Mouse (Mus musculus) bone marrow, adult 2 months (tissue): ENCODE measurements around the gene Mettl6. TPM values are rescaled to one million over a fixed set of nuclear protein-coding genes. Genes with fewer than 3 reads are reported as not detected.

ENCODE experiments used
- H3K27ac ChIP-seq: fragments of 200-500 bp; 2 replicates; pipeline ENCODE4 v1.5.1; 2012; ENCODE audit warnings: low read depth, mild to moderate bottlenecking, control low read depth, inconsistent platforms, low read length; ENCODE audit not compliant: control insufficient read depth, poor library complexity, insufficient read depth
- H3K4me1 ChIP-seq: fragments of 200-500 bp; 2 replicates; pipeline ENCODE4 v1.6.1; 2011; ENCODE audit warnings: low read length; ENCODE audit not compliant: control insufficient read depth, insufficient read depth
- H3K4me3 ChIP-seq: fragments of 200-500 bp; replicated peaks from 2 replicates; pipeline ENCODE3; 2011; ENCODE audit warnings: mild to moderate bottlenecking, low read depth, low read length, control low read depth; ENCODE audit not compliant: control insufficient read depth
- CTCF ChIP-seq: fragments of 200-500 bp; IDR thresholded peaks from 2 replicates; pipeline ENCODE4 v1.5.1; 2011; ENCODE audit warnings: low read length, control low read depth; ENCODE audit not compliant: control insufficient read depth, insufficient read depth
- POLR2A ChIP-seq: fragments of 200-500 bp; IDR thresholded peaks from 2 replicates; pipeline ENCODE4 v1.6.1; 2011; ENCODE audit warnings: low read depth, mild to moderate bottlenecking, control low read depth, low read length, borderline replicate concordance; ENCODE audit not compliant: control insufficient read depth
- WGBS: fragments of 180-500 bp; shearing (Covaris S2); methylation state at CpG from one replicate; pipeline ENCODE4 v1.1.7; 2018; 5-methylcytosine and 5-hydroxymethylcytosine counted together
- polyA plus RNA-seq: library from polyadenylated mRNA; stranded (reverse); fragments of >200 nt; gene quantifications from 2 replicates; pipeline ENCODE4 v1.2.4, GENCODE M21; 2011; ENCODE audit warnings: low replicate concordance; ENCODE audit not compliant: missing spikeins, insufficient read depth, insufficient read length

The Mettl6 gene
- polyA plus RNA-seq, 1 experiment = 33.7 TPM

- Histone ChIP-seq H3K4me3 (no peak overlapping the region), H3K27ac (no peak overlapping the region), H3K4me1 (peaks cover 4% of the 10 kb centered on the region; the same call in 1 of the 2 replicates)
- WGBS = 79% methylated on average over 5 of the region's 5 CpGs
- TF ChIP-seq CTCF (no peak), POLR2A (no peak)
Measured at GRCm38 (mm10) chr14:31434426-31434825, 60.4 kb downstream of the Mettl6 start.

GRCm38 (mm10) chr14:31433851-31434360 is 60.9 kb downstream of the Mettl6 start:
- WGBS = 67% methylated on average over 7 of the region's 7 CpGs
- H3K4me3 ChIP-seq = no peak overlapping the region
- no peak overlapping the region; the same call in 1 of the 2 replicates for H3K27ac ChIP-seq
- H3K4me1 ChIP-seq = peaks cover 4% of the 10 kb centered on the region; the same call in 1 of the 2 replicates
- TF ChIP-seq CTCF = no peak
- no peak for TF ChIP-seq POLR2A

GRCm38 (mm10) chr14:31433126-31433525 is 61.7 kb downstream of the Mettl6 start:
- peaks cover 4% of the 10 kb centered on the region; the same call in 1 of the 2 replicates for H3K4me1 ChIP-seq
- H3K4me3 ChIP-seq = no peak overlapping the region
- H3K27ac ChIP-seq = no peak overlapping the region
- 46% methylated on average over 5 of the region's 5 CpGs for WGBS
- no peak for TF ChIP-seq POLR2A
- TF ChIP-seq CTCF = no peak

- TF ChIP-seq CTCF (no peak), POLR2A (no peak)
- H3K4me1 ChIP-seq = peaks cover 4% of the 10 kb centered on the region; the same call in 1 of the 2 replicates
- 0 out of 2 replicates have a peak overlapping the region, but pooled peaks have one; percentile 18 for H3K27ac ChIP-seq
- WGBS = 17% methylated on average over 4 of the region's 4 CpGs
- H3K4me3 ChIP-seq = peak overlapping the region; percentile 4
Measured at GRCm38 (mm10) chr14:31432424-31432823, 62.4 kb downstream of the Mettl6 start.

DNA sequence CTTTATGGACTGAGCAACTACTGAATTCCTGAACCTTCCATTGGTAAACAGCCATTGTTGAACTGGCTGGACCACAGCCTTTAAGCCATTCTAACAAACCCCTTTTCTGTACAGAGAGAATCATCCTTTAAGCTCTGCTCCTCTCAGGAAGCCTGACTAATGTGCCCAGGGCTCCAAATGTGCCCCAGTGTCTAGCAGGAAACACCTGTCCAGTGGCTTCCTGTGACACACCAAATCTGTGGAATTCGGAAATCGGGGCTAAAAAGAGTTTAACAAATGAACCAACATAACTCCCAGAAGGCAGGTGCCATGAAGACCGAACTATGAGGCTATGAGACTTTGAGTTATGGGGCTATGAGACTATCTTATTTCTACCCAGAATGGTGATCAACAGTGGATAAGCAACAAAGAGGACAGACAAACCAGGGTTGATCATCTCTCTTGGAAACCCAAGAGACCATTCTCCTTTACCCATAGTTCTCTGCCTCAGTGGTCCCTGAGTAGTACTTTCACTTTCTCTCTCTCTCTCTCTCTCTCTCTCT is 63.0 kb downstream of the Mettl6 start:
- Histone ChIP-seq H3K4me3 (no peak overlapping the region), H3K27ac (no peak overlapping the region)
- under 1% methylated on average over 3 of the region's 3 CpGs for WGBS

GRCm38 (mm10) chr14:31429004-31429395 is 65.8 kb downstream of the Mettl6 start:
- TF ChIP-seq CTCF (no peak), POLR2A (no peak)

More for the DNA sequence above, 63.0 kb downstream of the Mettl6 start:
- peaks cover 4% of the 10 kb centered on the region; the same call in 1 of the 2 replicates for H3K4me1 ChIP-seq
- no peak for TF ChIP-seq CTCF
- no peak for TF ChIP-seq POLR2A

DNA sequence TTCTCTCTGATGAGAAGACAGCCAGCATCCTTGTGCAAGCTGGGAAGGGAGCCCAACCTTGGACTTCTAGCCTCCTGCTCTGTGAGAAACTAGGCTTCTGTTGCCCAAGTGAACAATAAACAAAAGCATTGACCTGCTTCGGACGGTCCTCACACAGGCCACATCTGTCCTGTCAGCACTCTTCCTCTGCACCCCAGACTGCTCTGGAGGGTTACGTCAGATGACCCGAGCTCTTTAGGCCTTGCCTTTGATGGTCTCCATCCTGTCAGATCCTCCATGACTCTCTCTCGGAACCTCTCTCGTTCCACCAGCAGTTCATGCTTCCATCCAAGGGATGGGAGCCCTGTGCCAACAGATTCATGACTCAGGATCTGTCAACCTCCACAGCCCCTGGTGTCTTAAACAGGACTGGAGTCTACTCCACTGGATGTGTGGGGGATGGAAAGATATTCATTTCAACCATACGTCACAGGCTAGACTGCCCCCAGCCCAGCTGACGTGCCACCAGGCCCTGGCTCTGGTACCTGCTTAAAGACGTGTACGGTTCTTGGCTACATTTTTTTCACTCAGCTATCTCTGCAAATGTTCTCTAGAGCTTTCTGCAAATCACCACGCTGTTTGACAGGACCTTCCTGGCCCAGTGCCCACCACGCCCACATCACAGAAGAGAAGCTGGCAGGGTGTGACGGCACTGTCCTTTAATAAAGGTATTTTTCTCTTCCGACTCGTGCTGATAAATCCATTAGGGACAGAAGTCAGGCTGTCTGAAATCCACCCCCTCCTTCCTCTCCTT is 66.4 kb downstream of the Mettl6 start:
- 54% methylated on average over 15 of the region's 15 CpGs for WGBS
- peaks cover 6% of the 10 kb centered on the region for H3K4me1 ChIP-seq
- H3K27ac ChIP-seq = no peak overlapping the region
- TF ChIP-seq POLR2A (no peak), CTCF (no peak)
- H3K4me3 ChIP-seq = no peak overlapping the region

More at GRCm38 (mm10) chr14:31429004-31429395, 65.8 kb downstream of the Mettl6 start:
- WGBS = 66% methylated on average over 5 of the region's 5 CpGs
- H3K4me3 ChIP-seq = no peak overlapping the region
- H3K27ac ChIP-seq = no peak overlapping the region
- H3K4me1 ChIP-seq = peaks cover 4% of the 10 kb centered on the region; the same call in 1 of the 2 replicates

Other genes starting within 250 kb of the Mettl6 start
- gene Phf7, start 243.7 kb downstream of the Mettl6 start, polyA plus RNA-seq = 4.5 and 9.9 TPM in 2 replicates
- 15.9 and 26.9 TPM in 2 replicates for gene Bap1, start 243.6 kb downstream of the Mettl6 start, polyA plus RNA-seq
- 0.13 and 0.27 TPM in 2 replicates for gene Dnah1, start 171.1 kb downstream of the Mettl6 start, polyA plus RNA-seq
- gene Capn7, start 158.4 kb downstream of the Mettl6 start, polyA plus RNA-seq = 13.1 and 14.8 TPM in 2 replicates
- gene Sh3bp5, start 59.0 kb downstream of the Mettl6 start, polyA plus RNA-seq = 14.6 and 24.0 TPM in 2 replicates
- 11.5 and 16.2 TPM in 2 replicates for gene Eaf1, start 641 bp downstream of the Mettl6 start, polyA plus RNA-seq
- 1.1 and 2.4 TPM in 2 replicates for gene Colq, start 96.3 kb upstream of the Mettl6 start, polyA plus RNA-seq
- gene Gm49387, start 145.8 kb upstream of the Mettl6 start, polyA plus RNA-seq = not detected in 2 replicates
- gene Btd, start 146.0 kb upstream of the Mettl6 start, polyA plus RNA-seq = 2.1 and 2.5 TPM in 2 replicates
- gene Hacl1, start 146.2 kb upstream of the Mettl6 start, polyA plus RNA-seq = 11.8 and 19.6 TPM in 2 replicates